Mouse (Mus musculus): ENCODE measurements around the gene Mrpl34. TPM values are rescaled to one million over a fixed set of nuclear protein-coding genes. Genes with fewer than 3 reads are reported as not detected.

The Mrpl34 gene
- polyA plus RNA-seq, 1 experiment from 2014 or later = 239 TPM

- Histone ChIP-seq H3K9me3 (ENCODE audit: control insufficient read depth, low read length) (no peaks in the 10 kb centered on the region), H3K4me3 (ENCODE audit: low read depth, low read length) (no peak overlapping the region), H3K4me2 (replicated peaks; ENCODE audit: low read depth, low read length) (no peak overlapping the region), H3K27me3 (ENCODE audit: control insufficient read depth, insufficient read depth, low read length) (peaks cover 2% of the 10 kb centered on the region; the same call in 1 of the 2 replicates), H3K36me3 (ENCODE audit: control insufficient read depth, insufficient read depth, low read length) (peaks cover 7% of the 10 kb centered on the region; the same call in 1 of the 2 replicates), H3K9ac (ENCODE audit: low read depth, low read length) (no peak overlapping the region), H3K27ac (ENCODE audit: low read depth, low read length) (no peak overlapping the region), H3K4me1 (replicated peaks; ENCODE audit: control insufficient read depth, insufficient read depth, low read length) (peaks cover 6% of the 10 kb centered on the region)
- WGBS = 45% methylated on average over 8 of the region's 8 CpGs
- no peak for ATAC-seq (ENCODE audit: low FRiP score)
- peak; percentile 59 for DNase-seq (ENCODE audit: low spot score)
Observed at GRCm38 (mm10) chr8:71483932-71484331, 19.2 kb downstream of the Mrpl34 start.

DNA sequence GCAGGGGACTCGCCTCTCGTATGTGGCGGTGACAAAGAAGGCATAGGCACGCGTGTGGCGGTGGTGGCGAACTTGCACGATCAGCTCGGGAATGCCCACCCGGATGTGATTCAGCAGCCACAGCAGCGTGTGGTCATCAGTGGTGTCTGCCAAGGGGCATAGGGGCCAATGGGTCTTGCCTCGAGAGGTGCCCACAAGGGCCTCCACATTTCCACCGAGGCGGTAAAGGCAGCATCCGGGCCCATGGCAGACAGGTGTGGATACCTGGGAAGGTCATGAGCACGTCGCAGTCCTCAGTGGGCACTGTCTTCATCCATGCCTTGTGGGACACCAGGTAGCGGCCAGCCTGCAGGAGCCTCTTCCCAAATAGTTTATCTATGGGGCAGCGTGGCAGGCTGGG is 20.0 kb downstream of the Mrpl34 start:
- H3K27ac ChIP-seq (ENCODE audit: low read depth, low read length) = no peak overlapping the region
- peak overlapping the region; percentile 91 for H3K4me3 ChIP-seq (ENCODE audit: low read depth, low read length)
- H3K4me1 ChIP-seq (replicated peaks; ENCODE audit: control insufficient read depth, insufficient read depth, low read length) = peaks cover 11% of the 10 kb centered on the region
- peaks cover 2% of the 10 kb centered on the region; the same call in 1 of the 2 replicates for H3K27me3 ChIP-seq (ENCODE audit: control insufficient read depth, insufficient read depth, low read length)
- no peak for ATAC-seq (ENCODE audit: low FRiP score)
- H3K36me3 ChIP-seq (ENCODE audit: control insufficient read depth, insufficient read depth, low read length) = peaks cover 7% of the 10 kb centered on the region; the same call in 1 of the 2 replicates
- no peaks in the 10 kb centered on the region for H3K9me3 ChIP-seq (ENCODE audit: control insufficient read depth, low read length)
- DNase-seq (ENCODE audit: low spot score) = no peak
- peak overlapping the region; percentile 76 for H3K4me2 ChIP-seq (replicated peaks; ENCODE audit: low read depth, low read length)
- WGBS = 95% methylated on average over 19 of the region's 19 CpGs
- peak overlapping the region; percentile 98 for H3K9ac ChIP-seq (ENCODE audit: low read depth, low read length)

DNA sequence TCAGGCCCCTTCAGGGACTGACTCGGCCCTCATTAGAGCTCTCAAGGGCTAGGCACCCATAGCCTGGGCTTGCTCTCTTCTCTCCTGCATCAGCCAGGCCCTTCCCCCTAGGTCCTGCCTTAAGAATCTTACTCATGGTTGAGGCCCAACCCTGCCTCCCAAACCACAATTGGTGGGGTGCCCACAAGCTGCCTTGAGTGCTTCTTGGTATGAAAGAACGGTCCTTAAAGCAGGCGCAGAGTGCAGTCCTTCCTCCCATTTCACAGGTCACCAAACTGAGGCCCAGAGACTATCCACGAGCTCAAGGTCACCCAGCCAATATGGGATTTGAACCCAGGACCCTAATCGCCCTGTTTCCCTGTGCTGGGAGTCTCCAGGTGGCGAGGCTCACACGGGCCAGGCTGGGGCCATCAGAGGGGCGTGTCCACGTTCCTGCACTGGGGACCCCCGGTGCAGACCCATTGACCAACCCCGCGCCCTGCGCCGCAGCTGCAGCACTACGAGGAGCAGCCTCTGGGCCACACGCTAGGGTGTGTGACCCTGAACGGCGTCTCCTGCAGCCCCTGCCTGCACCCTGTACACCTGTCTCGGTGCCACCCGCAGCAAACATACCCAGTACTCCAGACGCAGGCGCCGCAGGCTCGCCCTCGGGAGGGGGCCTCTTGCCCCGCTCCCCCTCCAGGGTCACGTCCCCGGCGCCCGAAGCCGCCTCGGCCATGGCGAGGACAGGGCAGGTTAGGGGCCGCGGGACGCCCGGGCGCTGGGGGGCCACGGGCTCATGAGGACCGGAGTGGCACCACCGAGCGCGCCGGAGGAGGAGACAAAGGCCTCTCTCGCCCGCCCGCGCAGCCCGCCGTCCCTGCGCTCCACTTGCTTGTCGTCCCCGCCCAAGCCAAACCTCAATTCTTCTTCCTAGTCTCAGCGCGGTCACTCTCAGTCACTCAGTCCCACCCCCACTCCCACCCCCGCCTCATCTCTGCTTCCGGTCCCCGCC is 20.7 kb downstream of the Mrpl34 start, which contains the start of gene Ano8:
Gene Ano8 (minus strand): TSS at position 822 of the 994 bp plus-strand sequence.
- no peaks in the 10 kb centered on the region for H3K9me3 ChIP-seq (ENCODE audit: control insufficient read depth, low read length)
- peak within 1 kb of the TSS; percentile 89 for H3K27ac ChIP-seq (ENCODE audit: low read depth, low read length)
- peak within 1 kb of the TSS; percentile 98 for H3K9ac ChIP-seq (ENCODE audit: low read depth, low read length)
- peak within 1 kb of the TSS; percentile 91 for H3K4me3 ChIP-seq (ENCODE audit: low read depth, low read length)
- 5% methylated on average over 54 of the region's 58 CpGs for WGBS
- DNase-seq (ENCODE audit: low spot score) = peak; percentile 91
- peak within 1 kb of the TSS; percentile 76 for H3K4me2 ChIP-seq (replicated peaks; ENCODE audit: low read depth, low read length)
- peaks cover 11% of the 10 kb centered on the region for H3K4me1 ChIP-seq (replicated peaks; ENCODE audit: control insufficient read depth, insufficient read depth, low read length)
- H3K27me3 ChIP-seq (ENCODE audit: control insufficient read depth, insufficient read depth, low read length) = peaks cover 2% of the 10 kb centered on the region; the same call in 1 of the 2 replicates
- peaks cover 7% of the 10 kb centered on the region; the same call in 1 of the 2 replicates for H3K36me3 ChIP-seq (ENCODE audit: control insufficient read depth, insufficient read depth, low read length)
- ATAC-seq (ENCODE audit: low FRiP score) = peak; percentile 76

DNA sequence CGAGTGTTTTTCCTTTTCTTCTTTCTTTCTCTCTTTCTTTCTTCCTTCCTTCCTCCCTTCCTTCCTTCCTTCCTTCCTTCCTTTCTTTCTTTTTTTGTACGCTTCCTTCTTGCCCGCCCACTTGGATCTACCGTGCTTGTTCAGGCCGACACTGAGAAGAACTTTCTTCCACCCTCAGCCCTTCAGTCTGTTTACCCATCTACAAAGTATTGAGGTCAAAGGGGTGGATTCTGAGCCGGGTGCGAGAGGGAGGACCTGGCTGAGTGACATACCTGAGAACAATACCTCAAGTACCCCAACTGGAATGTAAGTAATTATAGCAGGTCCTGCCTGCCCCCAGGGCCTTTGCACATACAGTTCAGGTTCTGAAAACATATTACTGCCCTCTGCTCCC is 21.4 kb downstream of the Mrpl34 start:
- no peak overlapping the region for H3K4me2 ChIP-seq (replicated peaks; ENCODE audit: low read depth, low read length)
- no peak overlapping the region; the same call in 1 of the 2 replicates for H3K9ac ChIP-seq (ENCODE audit: low read depth, low read length)
- peaks cover 11% of the 10 kb centered on the region for H3K4me1 ChIP-seq (replicated peaks; ENCODE audit: control insufficient read depth, insufficient read depth, low read length)
- 33% methylated on average over 7 of the region's 7 CpGs for WGBS
- H3K4me3 ChIP-seq (ENCODE audit: low read depth, low read length) = peak overlapping the region; percentile 91
- H3K27ac ChIP-seq (ENCODE audit: low read depth, low read length) = peak overlapping the region; percentile 24; the same call in 1 of the 2 replicates
- H3K27me3 ChIP-seq (ENCODE audit: control insufficient read depth, insufficient read depth, low read length) = peaks cover 2% of the 10 kb centered on the region; the same call in 1 of the 2 replicates
- H3K36me3 ChIP-seq (ENCODE audit: control insufficient read depth, insufficient read depth, low read length) = peaks cover 7% of the 10 kb centered on the region; the same call in 1 of the 2 replicates
- no peaks in the 10 kb centered on the region for H3K9me3 ChIP-seq (ENCODE audit: control insufficient read depth, low read length)
- DNase-seq (ENCODE audit: low spot score) (no peak), ATAC-seq (ENCODE audit: low FRiP score) (no peak)

GRCm38 (mm10) chr8:71487691-71488445 is 23.1 kb downstream of the Mrpl34 start, which contains the start of gene Gtpbp3:
Gene Gtpbp3, plus strand, starts transcription at chr8:71488103.
- Histone ChIP-seq H3K4me2 (replicated peaks; ENCODE audit: low read depth, low read length) (peak within 1 kb of the TSS; percentile 93), H3K36me3 (ENCODE audit: control insufficient read depth, insufficient read depth, low read length) (peaks cover 7% of the 10 kb centered on the region; the same call in 1 of the 2 replicates), H3K27ac (ENCODE audit: low read depth, low read length) (peak within 1 kb of the TSS; percentile 72), H3K4me1 (replicated peaks; ENCODE audit: control insufficient read depth, insufficient read depth, low read length) (peaks cover 11% of the 10 kb centered on the region), H3K4me3 (ENCODE audit: low read depth, low read length) (peak within 1 kb of the TSS; percentile 64), H3K9ac (ENCODE audit: low read depth, low read length) (peak within 1 kb of the TSS; percentile 74), H3K9me3 (ENCODE audit: control insufficient read depth, low read length) (no peaks in the 10 kb centered on the region), H3K27me3 (ENCODE audit: control insufficient read depth, insufficient read depth, low read length) (no peaks in the 10 kb centered on the region)
- WGBS = under 1% methylated on average over 33 of the region's 33 CpGs
- ATAC-seq (ENCODE audit: low FRiP score) (peak; percentile 31; the same call in 1 of the 2 replicates), DNase-seq (ENCODE audit: low spot score) (peak; percentile 80)

DNA sequence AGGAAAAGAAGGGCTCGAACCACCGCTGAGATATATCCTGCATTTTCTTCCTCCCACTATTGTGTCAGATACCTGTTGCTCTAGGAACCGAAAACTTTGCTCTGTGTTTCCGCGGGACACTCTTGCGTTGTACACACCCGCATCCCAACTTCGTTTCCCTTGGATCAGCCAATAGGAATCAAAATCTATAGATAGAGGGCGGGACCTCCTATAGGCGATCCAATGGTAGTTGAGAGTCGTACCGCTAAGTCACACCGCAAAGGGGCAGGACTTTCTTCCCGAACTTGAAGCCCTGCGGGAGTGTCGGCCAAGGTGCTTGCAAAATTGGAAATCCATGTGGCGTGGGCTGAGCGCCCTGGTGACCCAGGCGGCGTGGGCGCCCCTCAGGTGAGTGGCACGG is 23.7 kb downstream of the Mrpl34 start:
- H3K9ac ChIP-seq (ENCODE audit: low read depth, low read length) = peak overlapping the region; percentile 74
- H3K36me3 ChIP-seq (ENCODE audit: control insufficient read depth, insufficient read depth, low read length) = peaks cover 7% of the 10 kb centered on the region; the same call in 1 of the 2 replicates
- H3K4me3 ChIP-seq (ENCODE audit: low read depth, low read length) = peak overlapping the region; percentile 64
- H3K27me3 ChIP-seq (ENCODE audit: control insufficient read depth, insufficient read depth, low read length) = no peaks in the 10 kb centered on the region
- peak; percentile 76 for ATAC-seq (ENCODE audit: low FRiP score)
- H3K4me1 ChIP-seq (replicated peaks; ENCODE audit: control insufficient read depth, insufficient read depth, low read length) = peaks cover 11% of the 10 kb centered on the region
- no peak overlapping the region for H3K27ac ChIP-seq (ENCODE audit: low read depth, low read length)
- peak overlapping the region; percentile 93 for H3K4me2 ChIP-seq (replicated peaks; ENCODE audit: low read depth, low read length)
- DNase-seq (ENCODE audit: low spot score) = peak; percentile 94
- WGBS = 0% methylated on average over 22 of the region's 22 CpGs
- H3K9me3 ChIP-seq (ENCODE audit: control insufficient read depth, low read length) = no peaks in the 10 kb centered on the region

- no peaks in the 10 kb centered on the region for H3K9me3 ChIP-seq (ENCODE audit: control insufficient read depth, low read length)
- no peaks in the 10 kb centered on the region for H3K27me3 ChIP-seq (ENCODE audit: control insufficient read depth, insufficient read depth, low read length)
- H3K36me3 ChIP-seq (ENCODE audit: control insufficient read depth, insufficient read depth, low read length) = 0 out of 2 replicates have a peak, but pooled peaks cover 3% of the 10 kb centered on the region
- no peaks in the 10 kb centered on the region; the same call in 1 of the 2 replicates for H3K4me1 ChIP-seq (replicated peaks; ENCODE audit: control insufficient read depth, insufficient read depth, low read length)
- DNase-seq (ENCODE audit: low spot score) = peak; percentile 90
- no peak overlapping the region for H3K4me2 ChIP-seq (replicated peaks; ENCODE audit: low read depth, low read length)
- peak; percentile 77 for ATAC-seq (ENCODE audit: low FRiP score)
- H3K27ac ChIP-seq (ENCODE audit: low read depth, low read length) = no peak overlapping the region
- 33% methylated on average over 15 of the region's 16 CpGs for WGBS
- no peak overlapping the region for H3K4me3 ChIP-seq (ENCODE audit: low read depth, low read length)
- H3K9ac ChIP-seq (ENCODE audit: low read depth, low read length) = no peak overlapping the region
Observed at GRCm38 (mm10) chr8:71495039-71495438, 30.3 kb downstream of the Mrpl34 start.

DNA sequence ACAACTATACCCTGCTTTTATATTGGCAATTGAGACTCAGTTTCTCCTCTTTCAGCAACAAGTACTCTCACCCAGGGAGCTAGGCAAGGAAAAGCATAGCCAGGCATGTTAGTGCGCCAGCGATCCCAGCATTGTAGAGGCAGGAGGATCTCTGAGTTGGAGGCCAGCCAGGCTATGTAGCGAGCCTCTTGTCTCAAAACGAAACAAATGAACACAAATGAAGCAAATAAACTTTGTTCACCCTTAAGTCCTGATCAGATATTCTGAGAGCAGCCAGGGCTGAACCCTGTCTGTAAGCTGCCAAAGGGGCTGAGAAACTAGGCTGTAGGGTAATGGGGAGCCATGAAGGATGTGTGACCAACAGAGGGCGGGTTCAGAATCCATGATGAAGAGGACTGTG is 31.1 kb downstream of the Mrpl34 start:
- Histone ChIP-seq H3K27ac (ENCODE audit: low read depth, low read length) (no peak overlapping the region), H3K36me3 (ENCODE audit: control insufficient read depth, insufficient read depth, low read length) (0 out of 2 replicates have a peak, but pooled peaks cover 3% of the 10 kb centered on the region), H3K4me1 (replicated peaks; ENCODE audit: control insufficient read depth, insufficient read depth, low read length) (no peaks in the 10 kb centered on the region; the same call in 1 of the 2 replicates), H3K4me3 (ENCODE audit: low read depth, low read length) (no peak overlapping the region), H3K4me2 (replicated peaks; ENCODE audit: low read depth, low read length) (no peak overlapping the region), H3K27me3 (ENCODE audit: control insufficient read depth, insufficient read depth, low read length) (no peaks in the 10 kb centered on the region), H3K9ac (ENCODE audit: low read depth, low read length) (no peak overlapping the region), H3K9me3 (ENCODE audit: control insufficient read depth, low read length) (no peaks in the 10 kb centered on the region)
- ATAC-seq (ENCODE audit: low FRiP score) (no peak), DNase-seq (ENCODE audit: low spot score) (no peak)
- WGBS = 90% methylated on average over 5 of the region's 5 CpGs

Data from hindbrain, embryonic 11.5 days (tissue).